Mouse (Mus musculus): Measurements from ENCODE around the gene P2rx3. TPM values are rescaled to one million over a fixed set of nuclear protein-coding genes. Genes with fewer than 3 reads are reported as not detected.

Gene P2rx3
- polyA plus RNA-seq, 1 experiment from 2014 or later: 21.6 TPM

DNA sequence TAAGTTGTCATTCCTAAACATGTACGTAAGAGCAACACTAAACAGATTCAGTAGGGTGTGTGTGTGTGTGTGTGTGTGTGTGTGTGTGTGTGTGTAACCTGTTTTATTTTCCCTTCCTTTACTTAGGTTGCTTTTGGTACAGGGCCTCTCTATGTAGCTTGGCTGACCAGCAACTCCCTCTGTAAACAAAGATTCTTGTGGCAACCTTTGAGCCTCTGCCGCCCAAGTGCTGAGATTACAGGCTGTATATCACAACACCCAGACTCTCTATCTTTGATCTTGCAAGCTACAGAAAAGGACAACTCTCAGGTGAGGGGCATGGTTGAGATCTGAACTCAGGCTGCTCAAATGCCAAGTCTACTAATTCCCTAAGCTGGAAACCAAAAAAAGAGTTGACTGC, 28.1 kb downstream of the P2rx3 start:
- WGBS: 68% methylated on average over 2 of the region's 2 CpGs
- Histone ChIP-seq H3K9me3 (replicated peaks) (no peaks in the 10 kb centered on the region), H3K4me3 (replicated peaks) (no peak overlapping the region), H3K27ac (replicated peaks) (no peak overlapping the region), H3K4me2 (no peak overlapping the region), H3K4me1 (no peaks in the 10 kb centered on the region; the same call in 1 of the 2 replicates), H3K9ac (replicated peaks) (no peak overlapping the region), H3K27me3 (replicated peaks) (no peaks in the 10 kb centered on the region), H3K36me3 (no peaks in the 10 kb centered on the region)
- no peak for ATAC-seq (ENCODE audit: low FRiP score)

DNA sequence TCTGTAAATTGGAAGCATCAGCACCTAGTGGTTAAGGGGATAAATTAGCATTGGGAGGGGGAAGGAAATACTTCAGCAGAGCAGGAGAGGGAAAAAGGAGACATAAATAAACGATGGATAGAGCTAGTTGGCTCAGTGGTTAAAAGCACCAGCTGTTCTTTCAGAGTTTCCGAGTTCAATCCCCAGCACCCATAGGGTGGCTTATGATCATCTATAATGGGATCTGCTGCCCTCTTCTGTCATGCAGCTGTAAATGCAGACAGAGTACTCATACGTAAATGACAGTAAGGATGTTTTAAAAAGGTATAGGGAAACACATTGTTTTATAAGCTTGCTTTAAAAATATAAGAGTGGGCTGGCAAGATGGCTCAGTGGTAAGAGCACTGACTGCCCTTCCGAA, 29.5 kb downstream of the P2rx3 start:
- H3K27ac ChIP-seq (replicated peaks): no peak overlapping the region
- ATAC-seq (ENCODE audit: low FRiP score): no peak
- H3K4me1 ChIP-seq: no peaks in the 10 kb centered on the region; the same call in 1 of the 2 replicates
- no peak overlapping the region for H3K4me3 ChIP-seq (replicated peaks)
- no peak overlapping the region for H3K9ac ChIP-seq (replicated peaks)
- no peaks in the 10 kb centered on the region for H3K36me3 ChIP-seq
- no peaks in the 10 kb centered on the region for H3K9me3 ChIP-seq (replicated peaks)
- no peaks in the 10 kb centered on the region for H3K27me3 ChIP-seq (replicated peaks)
- 22% methylated on average over 4 of the region's 4 CpGs for WGBS
- no peak overlapping the region for H3K4me2 ChIP-seq

DNA sequence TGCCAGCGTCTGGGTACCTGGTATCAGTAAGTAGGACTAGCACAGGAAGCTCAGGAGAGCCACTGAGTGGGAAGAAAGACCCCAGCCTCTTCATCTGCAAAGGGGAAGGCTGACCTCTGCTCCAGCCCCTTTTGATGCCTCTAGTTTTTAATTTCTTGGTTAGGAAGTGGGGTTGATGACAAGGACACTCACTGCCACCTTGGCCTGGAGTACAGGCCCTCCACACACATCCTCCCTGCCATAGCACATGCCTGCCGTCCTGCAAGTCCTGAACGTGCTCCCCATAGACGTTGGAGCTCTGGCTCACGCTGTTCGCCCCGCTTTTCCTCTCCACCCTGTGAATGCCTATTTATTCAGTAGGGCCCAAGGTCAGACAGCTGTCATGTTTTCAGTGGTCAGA, 30.7 kb downstream of the P2rx3 start:
- Histone ChIP-seq H3K36me3 (no peaks in the 10 kb centered on the region), H3K9ac (replicated peaks) (no peak overlapping the region), H3K27me3 (replicated peaks) (no peaks in the 10 kb centered on the region), H3K4me3 (replicated peaks) (no peak overlapping the region), H3K9me3 (replicated peaks) (no peaks in the 10 kb centered on the region), H3K4me2 (no peak overlapping the region), H3K27ac (replicated peaks) (no peak overlapping the region), H3K4me1 (no peaks in the 10 kb centered on the region; the same call in 1 of the 2 replicates)
- WGBS: 88% methylated on average over 7 of the region's 7 CpGs
- ATAC-seq (ENCODE audit: low FRiP score): no peak

DNA sequence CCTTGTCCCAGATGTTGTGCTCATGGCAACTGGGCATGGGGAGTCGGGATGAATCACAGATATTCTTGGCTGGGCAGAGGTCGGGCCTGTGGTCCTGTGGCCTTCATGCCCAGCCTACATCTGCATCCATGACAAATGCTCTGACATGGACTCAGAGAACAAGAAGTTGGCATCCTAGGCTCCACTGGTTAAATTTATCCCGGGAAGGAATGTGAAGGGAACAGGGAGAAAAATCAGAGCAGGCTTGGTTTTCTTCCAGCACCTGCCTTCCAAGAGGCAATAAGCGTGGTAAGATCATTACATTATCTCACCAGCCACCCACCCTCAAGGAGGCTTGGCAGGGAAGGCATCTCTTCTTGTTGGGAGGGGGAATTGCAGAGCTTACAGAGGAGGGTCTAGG, 32.9 kb downstream of the P2rx3 start:
- Histone ChIP-seq H3K36me3 (no peaks in the 10 kb centered on the region), H3K27me3 (replicated peaks) (no peaks in the 10 kb centered on the region), H3K9ac (replicated peaks) (no peak overlapping the region), H3K4me3 (replicated peaks) (no peak overlapping the region), H3K27ac (replicated peaks) (no peak overlapping the region), H3K4me2 (no peak overlapping the region), H3K9me3 (replicated peaks) (no peaks in the 10 kb centered on the region), H3K4me1 (no peaks in the 10 kb centered on the region)
- WGBS: 89% methylated on average over 4 of the region's 4 CpGs
- no peak for ATAC-seq (ENCODE audit: low FRiP score)

DNA sequence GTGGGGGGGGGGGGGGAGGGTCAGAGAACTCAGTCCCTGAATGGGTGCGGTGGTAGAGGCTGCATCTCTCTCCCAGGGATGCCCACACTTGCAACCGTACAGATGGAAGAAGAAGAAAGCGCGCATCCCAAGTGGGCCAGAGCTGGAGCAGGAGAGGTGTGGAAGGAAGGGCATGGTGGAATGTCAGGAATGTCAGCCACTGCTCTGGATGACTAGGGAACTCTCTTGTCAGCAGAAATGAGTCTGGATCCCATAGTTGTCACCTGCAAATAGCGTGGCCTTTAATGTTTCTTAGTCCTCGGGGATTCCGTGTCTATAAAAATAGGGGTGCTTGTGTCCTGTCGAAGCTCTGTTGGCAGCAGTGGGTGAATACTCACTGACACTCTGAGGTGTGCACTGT, 34.7 kb downstream of the P2rx3 start:
- no peak overlapping the region for H3K27ac ChIP-seq (replicated peaks)
- no peaks in the 10 kb centered on the region for H3K4me1 ChIP-seq
- no peaks in the 10 kb centered on the region for H3K9me3 ChIP-seq (replicated peaks)
- no peaks in the 10 kb centered on the region for H3K27me3 ChIP-seq (replicated peaks)
- 88% methylated on average over 8 of the region's 8 CpGs for WGBS
- H3K4me2 ChIP-seq: no peak overlapping the region
- no peaks in the 10 kb centered on the region for H3K36me3 ChIP-seq
- no peak for ATAC-seq (ENCODE audit: low FRiP score)
- H3K4me3 ChIP-seq (replicated peaks): no peak overlapping the region
- no peak overlapping the region for H3K9ac ChIP-seq (replicated peaks)

DNA sequence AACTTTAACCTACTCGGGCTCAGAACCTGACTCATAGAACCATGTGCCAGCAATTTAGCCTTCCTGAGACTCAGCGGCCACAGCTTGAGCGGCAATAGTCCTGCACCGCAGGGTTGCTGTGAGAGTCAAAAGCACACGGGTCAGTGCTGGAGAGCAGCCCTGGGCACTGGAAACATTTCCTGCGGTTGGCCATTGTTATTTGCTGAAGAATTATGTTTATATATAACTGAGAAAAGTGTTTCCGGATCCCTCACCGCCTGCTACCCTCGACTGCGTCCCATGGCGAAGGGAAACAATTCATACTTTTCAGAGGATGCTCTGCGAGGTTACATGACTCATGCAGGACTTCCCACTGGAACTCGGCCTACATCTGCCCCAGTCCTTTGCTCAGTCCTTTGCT, 35.8 kb downstream of the P2rx3 start:
- no peak overlapping the region for H3K4me3 ChIP-seq (replicated peaks)
- H3K4me2 ChIP-seq: no peak overlapping the region
- H3K27me3 ChIP-seq (replicated peaks): no peaks in the 10 kb centered on the region
- ATAC-seq (ENCODE audit: low FRiP score): no peak
- no peaks in the 10 kb centered on the region for H3K36me3 ChIP-seq
- no peaks in the 10 kb centered on the region for H3K4me1 ChIP-seq
- H3K9me3 ChIP-seq (replicated peaks): no peaks in the 10 kb centered on the region
- WGBS: 66% methylated on average over 13 of the region's 13 CpGs
- H3K9ac ChIP-seq (replicated peaks): no peak overlapping the region
- no peak overlapping the region for H3K27ac ChIP-seq (replicated peaks)

DNA sequence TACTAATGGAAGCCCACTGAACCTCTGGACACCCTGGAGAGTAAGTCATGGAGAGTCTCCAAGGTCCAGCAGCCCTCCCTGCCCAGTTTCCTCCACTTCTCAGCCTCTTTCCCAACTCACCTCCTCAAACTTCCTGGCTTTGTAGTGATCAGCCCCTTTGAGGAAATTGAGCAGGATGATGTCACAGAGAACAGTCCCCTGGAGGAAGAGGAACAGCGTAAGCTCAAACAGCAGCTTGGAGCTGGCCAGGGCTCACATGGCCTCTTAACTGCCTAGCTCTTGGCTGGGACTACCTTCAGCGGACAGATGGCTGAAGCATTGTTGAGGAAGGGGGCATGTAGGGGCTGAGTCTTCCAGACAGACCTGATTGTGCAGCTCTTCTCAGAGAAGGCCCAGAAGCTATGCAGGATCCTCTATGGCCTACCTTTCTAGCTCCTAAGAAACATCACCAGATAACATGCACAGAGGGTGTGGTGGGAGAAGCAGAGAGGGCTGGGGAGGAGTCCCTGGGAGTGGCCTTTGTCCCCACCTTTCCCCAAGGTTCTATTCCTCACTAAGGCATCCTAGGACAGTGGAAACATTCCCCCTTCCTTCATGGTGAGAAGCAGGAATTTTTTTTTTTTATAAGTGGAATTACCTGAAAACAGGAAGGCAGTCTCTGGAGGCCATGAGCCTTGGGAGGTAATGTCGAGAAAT, 37.6 kb downstream of the P2rx3 start:
- Histone ChIP-seq H3K27me3 (replicated peaks) (no peaks in the 10 kb centered on the region), H3K4me3 (replicated peaks) (no peak overlapping the region), H3K9me3 (replicated peaks) (no peaks in the 10 kb centered on the region), H3K36me3 (no peaks in the 10 kb centered on the region), H3K27ac (replicated peaks) (no peak overlapping the region), H3K9ac (replicated peaks) (no peak overlapping the region), H3K4me2 (no peak overlapping the region), H3K4me1 (no peaks in the 10 kb centered on the region)
- no peak for ATAC-seq (ENCODE audit: low FRiP score)
- 86% methylated on average over 3 of the region's 3 CpGs for WGBS

DNA sequence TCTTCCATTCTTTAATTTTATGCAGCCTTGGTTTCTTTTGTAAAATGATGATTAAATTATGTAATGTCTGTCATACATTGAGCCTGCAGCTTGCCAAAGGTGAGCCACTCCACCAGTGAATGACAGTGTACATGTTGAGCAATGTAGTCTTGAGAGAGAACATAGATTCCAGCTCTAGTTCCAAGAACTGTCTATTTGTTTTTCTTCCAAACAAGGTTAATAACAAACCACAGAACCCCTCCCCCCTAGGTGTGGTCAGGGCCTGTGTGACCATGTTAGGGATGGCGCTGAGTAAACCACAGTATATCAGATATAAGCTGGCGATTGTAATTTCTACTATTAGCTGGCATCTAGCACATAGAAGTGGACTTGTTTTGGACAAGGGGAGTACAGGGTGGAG, 40.9 kb downstream of the P2rx3 start:
- no peak overlapping the region for H3K4me3 ChIP-seq (replicated peaks)
- no peaks in the 10 kb centered on the region for H3K9me3 ChIP-seq (replicated peaks)
- no peak for ATAC-seq (ENCODE audit: low FRiP score)
- H3K27ac ChIP-seq (replicated peaks): no peak overlapping the region
- no peaks in the 10 kb centered on the region for H3K27me3 ChIP-seq (replicated peaks)
- no peak overlapping the region for H3K9ac ChIP-seq (replicated peaks)
- no peaks in the 10 kb centered on the region for H3K4me1 ChIP-seq
- H3K36me3 ChIP-seq: no peaks in the 10 kb centered on the region
- 91% methylated on average over 2 of the region's 2 CpGs for WGBS
- no peak overlapping the region for H3K4me2 ChIP-seq

DNA sequence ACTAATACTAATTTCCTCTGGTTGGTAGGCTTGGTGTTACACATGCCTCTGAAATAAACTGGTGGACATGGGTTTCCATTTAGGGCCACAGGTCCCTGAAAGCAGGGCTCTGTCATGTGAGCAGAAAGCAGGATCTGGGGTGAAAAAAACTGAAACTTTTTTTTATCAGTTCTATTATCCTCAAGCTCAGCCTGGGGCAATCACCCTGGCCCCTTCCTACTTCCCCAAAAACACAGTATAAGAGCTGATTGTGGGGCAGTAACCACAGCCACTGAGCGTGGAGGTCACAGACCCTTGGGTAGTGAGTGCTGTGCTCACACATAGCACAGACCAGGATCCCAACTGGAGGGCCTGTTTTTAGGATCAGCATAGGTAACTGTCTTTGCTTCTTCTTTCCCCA, 49.3 kb downstream of the P2rx3 start, which contains the start of gene Prg3:
TSS of gene Prg3 (plus strand) at position 286 of the 400 bp plus-strand sequence.
- Histone ChIP-seq H3K36me3 (no peaks in the 10 kb centered on the region), H3K4me3 (replicated peaks) (no peak within 1 kb of the TSS), H3K27me3 (replicated peaks) (no peaks in the 10 kb centered on the region), H3K9me3 (replicated peaks) (no peaks in the 10 kb centered on the region), H3K4me1 (no peaks in the 10 kb centered on the region), H3K9ac (replicated peaks) (no peak within 1 kb of the TSS), H3K27ac (replicated peaks) (no peak within 1 kb of the TSS), H3K4me2 (no peak within 1 kb of the TSS)
- 67% methylated on average over 1 of the region's 1 CpGs for WGBS
- no peak for ATAC-seq (ENCODE audit: low FRiP score)

DNA sequence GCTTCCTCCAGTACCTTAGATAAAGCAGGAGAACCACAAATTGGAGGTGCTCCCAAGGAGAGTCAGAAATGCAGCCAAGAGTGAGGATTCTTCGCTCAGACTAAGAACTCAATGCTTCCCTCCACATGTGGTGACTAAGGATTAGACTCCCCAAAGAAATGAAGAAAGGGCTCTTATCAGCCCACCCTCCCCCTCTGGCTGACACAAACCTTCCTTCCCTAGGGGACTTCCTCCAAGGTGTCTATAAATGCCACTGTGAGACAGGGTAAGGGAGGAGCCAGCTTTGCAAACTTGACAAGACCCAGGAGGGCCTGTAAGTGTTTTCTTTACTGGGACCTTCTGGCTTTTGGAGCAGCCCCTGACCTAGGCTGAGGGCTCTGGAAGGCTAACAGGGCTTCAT, 57.1 kb downstream of the P2rx3 start, which contains the start of gene Prg2:
TSS of gene Prg2 (plus strand) at position 274 of the 400 bp plus-strand sequence.
- no peak for ATAC-seq (ENCODE audit: low FRiP score)
- H3K4me3 ChIP-seq (replicated peaks): no peak within 1 kb of the TSS
- H3K9me3 ChIP-seq (replicated peaks): no peaks in the 10 kb centered on the region
- no peaks in the 10 kb centered on the region for H3K27me3 ChIP-seq (replicated peaks)
- H3K4me2 ChIP-seq: no peak within 1 kb of the TSS
- no peaks in the 10 kb centered on the region for H3K36me3 ChIP-seq
- no peak within 1 kb of the TSS for H3K27ac ChIP-seq (replicated peaks)
- WGBS: 58% methylated on average over 1 of the region's 1 CpGs
- H3K9ac ChIP-seq (replicated peaks): no peak within 1 kb of the TSS
- H3K4me1 ChIP-seq: no peaks in the 10 kb centered on the region

DNA sequence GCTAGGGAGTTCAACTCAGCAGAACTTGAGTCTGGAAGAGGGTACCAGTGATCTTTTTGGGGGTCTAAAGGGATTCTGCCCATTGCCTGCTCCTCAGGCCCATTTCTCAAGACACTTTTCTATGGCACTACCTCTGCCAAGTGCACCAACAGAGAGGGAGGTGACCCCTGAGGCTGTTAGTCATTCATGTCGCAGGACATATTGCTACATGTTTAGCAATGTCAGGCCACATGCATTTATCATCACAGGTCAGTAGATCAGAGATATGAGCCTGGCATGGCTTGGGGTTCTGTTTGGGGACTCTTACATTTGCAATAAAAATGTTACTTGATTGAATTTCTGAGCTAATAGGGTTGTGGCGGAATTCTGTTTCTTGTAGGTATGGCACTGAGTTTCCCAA, 61.7 kb downstream of the P2rx3 start:
- 91% methylated on average over 2 of the region's 2 CpGs for WGBS
- ATAC-seq (ENCODE audit: low FRiP score): no peak
- H3K36me3 ChIP-seq: no peaks in the 10 kb centered on the region

DNA sequence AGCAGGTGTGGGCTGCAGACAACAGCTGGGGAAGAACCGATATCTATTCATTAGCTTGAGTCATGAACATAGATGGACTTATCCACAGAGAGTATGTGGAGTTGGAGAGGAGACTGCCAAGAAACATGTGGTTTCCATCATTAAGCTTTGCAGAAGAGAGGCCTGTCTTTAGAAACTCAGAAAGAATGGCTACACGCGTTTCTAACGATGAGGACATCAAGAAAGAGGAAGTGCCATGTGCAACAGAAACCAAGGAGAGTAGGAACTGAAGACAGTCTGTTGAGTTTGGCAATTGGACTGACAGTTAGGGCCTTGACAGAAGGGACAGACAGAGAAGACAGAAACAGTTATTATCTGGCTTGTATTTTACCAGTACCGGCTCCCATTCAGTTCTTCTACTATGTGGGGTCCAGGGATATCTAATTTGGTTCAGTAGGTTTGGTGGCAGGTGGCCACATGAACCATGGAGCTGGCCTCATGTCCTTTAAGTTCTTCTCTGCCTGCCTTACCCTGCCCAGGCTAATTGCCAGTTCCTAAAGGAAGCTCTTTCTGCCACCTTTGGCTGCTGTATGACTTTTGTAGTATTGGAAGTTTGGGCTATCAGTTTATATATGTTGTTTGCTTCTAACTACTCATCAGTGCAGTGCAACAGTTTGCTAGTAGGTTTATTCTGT, 69.8 kb downstream of the P2rx3 start:
- Histone ChIP-seq H3K9me3 (replicated peaks) (no peaks in the 10 kb centered on the region), H3K27ac (replicated peaks) (no peak overlapping the region), H3K4me1 (no peaks in the 10 kb centered on the region), H3K36me3 (no peaks in the 10 kb centered on the region), H3K27me3 (replicated peaks) (no peaks in the 10 kb centered on the region), H3K4me2 (no peak overlapping the region), H3K4me3 (replicated peaks) (no peak overlapping the region), H3K9ac (replicated peaks) (no peak overlapping the region)
- 89% methylated on average over 5 of the region's 5 CpGs for WGBS
- no peak for ATAC-seq (ENCODE audit: low FRiP score)

More for the DNA sequence above, 61.7 kb downstream of the P2rx3 start:
- H3K4me1 ChIP-seq: no peaks in the 10 kb centered on the region
- H3K9me3 ChIP-seq (replicated peaks): no peaks in the 10 kb centered on the region
- H3K4me3 ChIP-seq (replicated peaks): no peak overlapping the region
- no peaks in the 10 kb centered on the region for H3K27me3 ChIP-seq (replicated peaks)
- H3K9ac ChIP-seq (replicated peaks): no peak overlapping the region
- no peak overlapping the region for H3K27ac ChIP-seq (replicated peaks)
- no peak overlapping the region for H3K4me2 ChIP-seq
